Mouse (Mus musculus): Measurements from ENCODE around the gene Gmfg. TPM values are rescaled to one million over a fixed set of nuclear protein-coding genes. Genes with fewer than 3 reads are reported as not detected.

The Gmfg gene
- polyA plus RNA-seq, 1 experiment from 2014 or later, result 8.4 TPM

GRCm38 (mm10) chr7:28464416-28465212 is 27.4 kb downstream of the Gmfg start:
- no peak for ATAC-seq (ENCODE audit: insufficient number of reproducible peaks, insufficient read depth, low FRiP score, low read depth)
- Histone ChIP-seq H3K27me3 (ENCODE audit: control insufficient read depth, insufficient read depth, low read length) (peaks cover 24% of the 10 kb centered on the region), H3K27ac (replicated peaks in 1 of 2; ENCODE audit: control insufficient read depth in 1 of 2, insufficient read depth in 1 of 2, low read depth in 2 of 2, low read length in 2 of 2) (no peak overlapping the region), H3K4me2 (ENCODE audit: low read length) (no peak overlapping the region), H3K36me3 (ENCODE audit: control insufficient read depth, insufficient read depth, low read length) (peaks cover 5% of the 10 kb centered on the region), H3K4me1 (ENCODE audit: control insufficient read depth in 2 of 2, insufficient read depth in 2 of 2, low read length in 2 of 2) (peaks cover 6 to 9% of the 10 kb centered on the region in 2 experiments; a peak in 2 of 4 replicates), H3K9ac (ENCODE audit: low read length) (no peak overlapping the region), H3K4me3 (ENCODE audit: control insufficient read depth in 1 of 2, insufficient read depth in 1 of 2, low read depth in 1 of 2, low read length in 2 of 2) (no peak overlapping the region), H3K9me3 (ENCODE audit: control insufficient read depth, low read length) (no peaks in the 10 kb centered on the region)
- 58% methylated on average over 10 of the region's 10 CpGs for WGBS

- Histone ChIP-seq H3K4me3 (ENCODE audit: control insufficient read depth in 1 of 2, insufficient read depth in 1 of 2, low read depth in 1 of 2, low read length in 2 of 2) (peak overlapping the region; percentile 47 to 54), H3K36me3 (ENCODE audit: control insufficient read depth, insufficient read depth, low read length) (no peaks in the 10 kb centered on the region), H3K4me1 (ENCODE audit: control insufficient read depth in 2 of 2, insufficient read depth in 2 of 2, low read length in 2 of 2) (peaks cover 12 to 18% of the 10 kb centered on the region in 2 experiments; a peak in 3 of 4 replicates), H3K27me3 (ENCODE audit: control insufficient read depth, insufficient read depth, low read length) (peaks cover 24% of the 10 kb centered on the region), H3K9me3 (ENCODE audit: control insufficient read depth, low read length) (no peaks in the 10 kb centered on the region), H3K27ac (replicated peaks in 1 of 2; ENCODE audit: control insufficient read depth in 1 of 2, insufficient read depth in 1 of 2, low read depth in 2 of 2, low read length in 2 of 2) (no peak overlapping the region), H3K9ac (ENCODE audit: low read length) (peak overlapping the region; percentile 65), H3K4me2 (ENCODE audit: low read length) (peak overlapping the region; percentile 82)
- no peak for ATAC-seq (ENCODE audit: insufficient number of reproducible peaks, insufficient read depth, low FRiP score, low read depth)
- 12% methylated on average over 40 of the region's 40 CpGs for WGBS
These were observed 29.5 kb downstream of the Gmfg start for GRCm38 (mm10) chr7:28466721-28467212.

- under 1% methylated on average over 60 of the region's 63 CpGs for WGBS
- peak; percentile 60; the same call in 1 of the 2 replicates for ATAC-seq (ENCODE audit: insufficient number of reproducible peaks, insufficient read depth, low FRiP score, low read depth)
- Histone ChIP-seq H3K27me3 (ENCODE audit: control insufficient read depth, insufficient read depth, low read length) (peaks cover 24% of the 10 kb centered on the region), H3K4me1 (ENCODE audit: control insufficient read depth in 2 of 2, insufficient read depth in 2 of 2, low read length in 2 of 2) (peaks cover 12 to 18% of the 10 kb centered on the region in 2 experiments; a peak in 3 of 4 replicates), H3K9ac (ENCODE audit: low read length) (peak overlapping the region; percentile 65), H3K4me3 (ENCODE audit: control insufficient read depth in 1 of 2, insufficient read depth in 1 of 2, low read depth in 1 of 2, low read length in 2 of 2) (peak overlapping the region; percentile 47 to 54), H3K36me3 (ENCODE audit: control insufficient read depth, insufficient read depth, low read length) (no peaks in the 10 kb centered on the region), H3K27ac (replicated peaks in 1 of 2; ENCODE audit: control insufficient read depth in 1 of 2, insufficient read depth in 1 of 2, low read depth in 2 of 2, low read length in 2 of 2) (no peak overlapping the region), H3K4me2 (ENCODE audit: low read length) (peak overlapping the region; percentile 82), H3K9me3 (ENCODE audit: control insufficient read depth, low read length) (no peaks in the 10 kb centered on the region)
These were observed 30.0 kb downstream of the Gmfg start for GRCm38 (mm10) chr7:28467213-28467751.

GRCm38 (mm10) chr7:28476191-28476590 is 38.9 kb downstream of the Gmfg start:
- Histone ChIP-seq H3K9me3 (ENCODE audit: control insufficient read depth, low read length) (no peaks in the 10 kb centered on the region), H3K9ac (ENCODE audit: low read length) (no peak overlapping the region), H3K4me2 (ENCODE audit: low read length) (no peak overlapping the region), H3K27ac (replicated peaks in 1 of 2; ENCODE audit: control insufficient read depth in 1 of 2, insufficient read depth in 1 of 2, low read depth in 2 of 2, low read length in 2 of 2) (no peak overlapping the region), H3K4me3 (ENCODE audit: control insufficient read depth in 1 of 2, insufficient read depth in 1 of 2, low read depth in 1 of 2, low read length in 2 of 2) (no peak overlapping the region), H3K36me3 (ENCODE audit: control insufficient read depth, insufficient read depth, low read length) (no peaks in the 10 kb centered on the region), H3K4me1 (ENCODE audit: control insufficient read depth in 2 of 2, insufficient read depth in 2 of 2, low read length in 2 of 2) (peaks cover 2 to 3% of the 10 kb centered on the region in 2 experiments; a peak in 3 of 4 replicates), H3K27me3 (ENCODE audit: control insufficient read depth, insufficient read depth, low read length) (no peaks in the 10 kb centered on the region)
- 84% methylated on average over 6 of the region's 6 CpGs for WGBS
- no peak for ATAC-seq (ENCODE audit: insufficient number of reproducible peaks, insufficient read depth, low FRiP score, low read depth)

GRCm38 (mm10) chr7:28477363-28477762 is 40.1 kb downstream of the Gmfg start:
- Histone ChIP-seq H3K27ac (replicated peaks in 1 of 2; ENCODE audit: control insufficient read depth in 1 of 2, insufficient read depth in 1 of 2, low read depth in 2 of 2, low read length in 2 of 2) (no peak overlapping the region), H3K4me3 (ENCODE audit: control insufficient read depth in 1 of 2, insufficient read depth in 1 of 2, low read depth in 1 of 2, low read length in 2 of 2) (no peak overlapping the region), H3K4me2 (ENCODE audit: low read length) (no peak overlapping the region), H3K9me3 (ENCODE audit: control insufficient read depth, low read length) (no peaks in the 10 kb centered on the region), H3K36me3 (ENCODE audit: control insufficient read depth, insufficient read depth, low read length) (no peaks in the 10 kb centered on the region), H3K4me1 (ENCODE audit: control insufficient read depth in 2 of 2, insufficient read depth in 2 of 2, low read length in 2 of 2) (no peaks in the 10 kb centered on the region), H3K27me3 (ENCODE audit: control insufficient read depth, insufficient read depth, low read length) (no peaks in the 10 kb centered on the region), H3K9ac (ENCODE audit: low read length) (no peak overlapping the region)
- 0 out of 2 replicates have a peak, but pooled peaks have one; percentile 54 for ATAC-seq (ENCODE audit: insufficient number of reproducible peaks, insufficient read depth, low FRiP score, low read depth)
- 85% methylated on average over 5 of the region's 5 CpGs for WGBS

GRCm38 (mm10) chr7:28478854-28479253 is 41.6 kb downstream of the Gmfg start:
- H3K4me1 ChIP-seq (ENCODE audit: control insufficient read depth in 2 of 2, insufficient read depth in 2 of 2, low read length in 2 of 2), result no peaks in the 10 kb centered on the region
- H3K27ac ChIP-seq (replicated peaks in 1 of 2; ENCODE audit: control insufficient read depth in 1 of 2, insufficient read depth in 1 of 2, low read depth in 2 of 2, low read length in 2 of 2), result no peak overlapping the region
- 6% methylated on average over 8 of the region's 8 CpGs for WGBS
- H3K27me3 ChIP-seq (ENCODE audit: control insufficient read depth, insufficient read depth, low read length), result no peaks in the 10 kb centered on the region
- no peak overlapping the region for H3K9ac ChIP-seq (ENCODE audit: low read length)
- no peak overlapping the region for H3K4me3 ChIP-seq (ENCODE audit: control insufficient read depth in 1 of 2, insufficient read depth in 1 of 2, low read depth in 1 of 2, low read length in 2 of 2)
- no peaks in the 10 kb centered on the region for H3K9me3 ChIP-seq (ENCODE audit: control insufficient read depth, low read length)
- no peaks in the 10 kb centered on the region for H3K36me3 ChIP-seq (ENCODE audit: control insufficient read depth, insufficient read depth, low read length)
- H3K4me2 ChIP-seq (ENCODE audit: low read length), result no peak overlapping the region
- ATAC-seq (ENCODE audit: insufficient number of reproducible peaks, insufficient read depth, low FRiP score, low read depth), result no peak

GRCm38 (mm10) chr7:28482854-28483253 is 45.6 kb downstream of the Gmfg start:
- Histone ChIP-seq H3K4me3 (ENCODE audit: control insufficient read depth in 1 of 2, insufficient read depth in 1 of 2, low read depth in 1 of 2, low read length in 2 of 2) (no peak overlapping the region), H3K9me3 (ENCODE audit: control insufficient read depth, low read length) (no peaks in the 10 kb centered on the region), H3K27ac (replicated peaks in 1 of 2; ENCODE audit: control insufficient read depth in 1 of 2, insufficient read depth in 1 of 2, low read depth in 2 of 2, low read length in 2 of 2) (no peak overlapping the region), H3K36me3 (ENCODE audit: control insufficient read depth, insufficient read depth, low read length) (no peaks in the 10 kb centered on the region), H3K4me2 (ENCODE audit: low read length) (no peak overlapping the region), H3K27me3 (ENCODE audit: control insufficient read depth, insufficient read depth, low read length) (peaks cover 11% of the 10 kb centered on the region), H3K4me1 (ENCODE audit: control insufficient read depth in 2 of 2, insufficient read depth in 2 of 2, low read length in 2 of 2) (peaks cover 0 to 1% of the 10 kb centered on the region in 2 experiments; a peak in 2 of 4 replicates), H3K9ac (ENCODE audit: low read length) (no peak overlapping the region)
- WGBS, result 80% methylated on average over 11 of the region's 11 CpGs
- no peak for ATAC-seq (ENCODE audit: insufficient number of reproducible peaks, insufficient read depth, low FRiP score, low read depth)
